Mouse (Mus musculus) urinary bladder, postnatal 10 days (tissue): Measurements from ENCODE around the gene Gm37419.

ENCODE experiments used
- DNase-seq: peaks from one replicate; pipeline ENCODE4 v3.0.0; 2022; ENCODE audit warnings: low spot score

Gm37419 gene

GRCm38 (mm10) chr16:23997228-23997627 lies 8.9 kb downstream of the Gm37419 start:
- DNase-seq, result no peak

DNA sequence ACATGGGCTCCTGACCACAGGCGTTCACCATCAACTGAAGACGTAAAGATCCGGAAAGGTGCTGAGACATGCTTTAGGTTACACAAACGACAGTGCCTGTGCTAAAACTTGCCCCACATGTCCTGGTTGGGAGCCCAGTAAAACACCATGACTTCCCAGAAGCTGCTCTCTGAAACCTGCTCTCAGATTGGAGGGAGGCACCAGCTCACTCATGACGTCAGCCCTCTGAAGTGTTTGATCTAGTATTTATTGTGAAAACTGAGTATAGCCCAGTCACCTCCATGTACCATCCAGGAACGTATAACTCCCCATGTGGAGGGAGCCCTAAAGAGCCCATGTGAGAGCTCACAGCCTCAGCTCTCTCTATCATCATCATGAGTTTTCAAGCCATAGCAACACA lies 9.6 kb downstream of the Gm37419 start:
- no peak for DNase-seq

- no peak for DNase-seq
Observed at GRCm38 (mm10) chr16:24005928-24006327, 17.6 kb downstream of the Gm37419 start.

GRCm38 (mm10) chr16:24009891-24010290 lies 21.6 kb downstream of the Gm37419 start:
- DNase-seq, result no peak

- no peak for DNase-seq
Observed at GRCm38 (mm10) chr16:24011306-24011705, 23.0 kb downstream of the Gm37419 start.

- no peak for DNase-seq
Observed at GRCm38 (mm10) chr16:24012066-24012465, 23.8 kb downstream of the Gm37419 start.

DNA sequence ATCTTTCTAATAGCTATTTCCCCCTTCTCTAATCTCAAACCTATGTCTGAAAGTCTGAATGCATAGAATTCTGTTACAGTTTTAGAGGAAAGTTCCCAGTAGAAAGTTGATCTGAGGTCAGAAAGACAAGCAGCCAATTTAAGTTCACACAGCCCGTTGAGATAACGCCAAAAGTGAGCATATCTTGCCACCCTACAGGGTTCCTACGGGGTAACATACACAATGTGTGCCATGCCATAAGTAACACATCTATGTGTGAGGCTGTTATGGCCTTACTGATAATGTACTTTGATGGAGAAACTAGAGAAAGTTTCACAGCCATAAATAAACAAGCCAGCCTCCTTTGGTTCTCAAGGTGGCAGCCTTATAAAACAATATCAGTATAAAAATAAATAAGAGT lies 26.1 kb downstream of the Gm37419 start:
- no peak for DNase-seq

DNA sequence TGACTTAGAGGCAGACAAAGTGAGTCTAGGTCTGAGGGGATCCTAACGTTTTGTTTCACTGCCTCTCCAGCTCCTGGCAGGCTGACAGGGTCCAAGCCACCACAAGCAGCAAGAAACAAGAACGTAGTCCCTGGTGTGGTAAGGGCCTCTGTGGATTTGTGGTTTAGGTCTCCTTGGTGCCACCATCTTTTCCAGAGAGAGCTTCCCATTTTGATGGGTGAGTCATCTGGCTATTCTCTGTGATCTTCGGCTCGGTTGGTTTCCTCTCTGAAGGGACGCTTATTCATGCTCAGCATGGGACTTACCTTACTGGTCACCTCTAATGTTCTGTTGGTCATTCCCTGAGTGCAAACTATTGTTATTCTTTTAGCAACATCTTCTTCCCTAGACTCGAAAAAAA lies 28.0 kb downstream of the Gm37419 start:
- DNase-seq, result no peak

GRCm38 (mm10) chr16:24016742-24017141 lies 28.5 kb downstream of the Gm37419 start:
- no peak for DNase-seq

GRCm38 (mm10) chr16:24021722-24022121 lies 33.4 kb downstream of the Gm37419 start:
- no peak for DNase-seq

GRCm38 (mm10) chr16:24022605-24023004 lies 34.3 kb downstream of the Gm37419 start:
- DNase-seq, result no peak

DNA sequence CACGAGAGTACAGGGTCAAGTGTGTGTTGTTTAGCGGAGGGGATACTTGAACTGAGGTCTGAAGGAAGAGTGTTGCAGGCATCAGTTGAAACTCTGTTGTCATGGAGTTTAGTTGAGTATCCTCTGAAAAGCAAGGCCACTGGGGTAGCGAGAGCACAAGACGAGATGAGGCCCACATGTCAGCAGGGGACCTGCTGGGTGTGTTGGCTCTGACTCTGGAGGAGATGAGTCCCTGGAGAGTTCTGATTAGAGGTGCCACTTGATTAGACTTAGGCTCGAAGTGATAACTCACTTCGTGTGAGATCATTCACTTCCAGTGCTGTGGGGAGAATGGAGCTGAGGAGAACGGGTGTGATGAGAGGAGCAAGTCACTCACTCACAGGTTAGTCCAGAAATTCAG lies 37.2 kb downstream of the Gm37419 start:
- no peak for DNase-seq

DNA sequence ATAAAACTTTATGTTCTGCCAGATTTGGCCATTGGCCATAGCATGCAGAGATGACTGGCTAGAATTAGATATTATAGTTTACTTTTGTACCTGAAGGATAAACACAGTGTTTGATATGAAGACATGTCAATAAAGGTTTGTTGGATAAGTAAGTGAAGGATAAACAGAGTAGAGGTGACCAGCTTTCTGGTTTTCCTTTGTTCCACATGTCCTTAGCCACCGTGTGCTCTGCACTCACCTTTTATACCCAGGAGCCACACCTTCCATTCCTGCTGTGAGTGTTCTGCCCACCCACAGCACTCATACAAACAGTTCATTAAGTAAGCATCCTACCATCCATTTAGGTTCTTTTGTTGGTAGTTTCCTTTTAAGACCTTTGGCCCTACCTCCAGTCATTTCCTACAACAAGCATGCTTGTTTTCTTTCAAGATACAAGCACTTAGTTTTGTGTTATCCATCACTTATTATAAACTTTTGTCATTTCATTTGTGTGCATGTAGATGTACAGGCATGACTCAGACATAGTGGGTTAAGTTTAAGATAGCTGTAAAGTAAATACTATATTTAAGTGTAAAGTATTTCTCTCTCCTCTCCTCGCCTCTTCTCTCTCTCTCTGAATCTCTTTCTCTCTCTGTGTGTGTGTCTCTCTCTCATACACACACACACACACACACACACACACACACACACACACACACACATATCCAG lies 41.8 kb downstream of the Gm37419 start:
- DNase-seq, result no peak

- DNase-seq, result no peak
Observed at GRCm38 (mm10) chr16:24033259-24033658, 45.0 kb downstream of the Gm37419 start.

DNA sequence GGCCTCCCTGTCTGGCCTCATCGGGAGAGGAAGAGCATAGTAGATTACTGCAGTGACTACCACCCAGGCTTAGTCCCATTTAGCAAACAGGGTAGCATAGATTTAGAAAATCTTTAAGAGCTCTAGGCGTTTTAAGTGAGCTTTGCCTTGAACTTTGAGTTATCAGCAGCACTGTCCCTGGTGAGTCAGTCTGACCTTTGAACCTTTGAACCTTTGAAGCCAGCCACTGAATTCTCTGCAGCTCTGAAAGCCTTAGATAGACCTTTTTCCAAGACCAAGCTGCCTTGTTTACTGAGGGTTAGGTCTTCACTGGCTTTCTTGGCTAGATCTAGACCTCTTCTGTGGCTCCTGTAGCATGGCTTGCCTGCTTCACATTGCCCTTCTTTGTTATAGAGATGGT lies 46.2 kb downstream of the Gm37419 start:
- no peak for DNase-seq

DNA sequence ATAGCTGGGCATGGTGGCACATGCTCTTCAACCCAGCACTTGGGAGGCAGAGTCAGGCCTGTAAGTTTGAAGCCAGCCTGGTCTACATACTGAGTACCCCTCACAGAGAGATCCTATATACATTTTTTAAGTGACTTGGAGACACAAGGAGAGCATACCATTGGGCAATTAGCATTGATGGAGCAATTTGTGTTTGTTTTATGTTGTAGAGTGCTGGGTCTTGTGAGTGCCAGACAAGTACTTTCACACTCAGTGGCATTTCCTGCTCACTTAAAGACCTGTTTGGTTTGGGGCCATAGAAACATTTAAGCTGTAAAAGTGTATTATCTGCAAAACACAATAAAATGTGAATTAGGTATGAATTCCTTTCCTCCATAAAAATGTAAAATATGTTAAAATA lies 47.5 kb downstream of the Gm37419 start:
- no peak for DNase-seq

DNA sequence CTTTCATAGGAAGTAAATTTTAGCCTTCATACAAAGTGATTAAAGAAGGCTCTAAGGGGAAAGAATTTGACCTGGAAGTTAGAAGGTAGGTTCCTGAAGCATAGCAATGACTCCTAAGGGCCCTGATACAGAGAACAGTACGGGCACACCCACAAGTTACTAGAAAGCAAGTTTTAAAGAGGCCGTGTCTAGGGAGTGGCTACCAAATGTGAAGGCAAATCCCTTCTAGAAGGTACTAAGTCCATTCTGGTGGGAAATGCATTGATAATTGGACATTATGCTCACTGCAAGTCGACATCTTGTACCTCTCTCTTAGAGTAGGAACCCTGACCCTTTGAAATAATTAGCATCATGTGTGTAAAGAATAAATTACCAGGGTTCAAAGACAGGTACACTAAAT lies 48.1 kb downstream of the Gm37419 start:
- no peak for DNase-seq
